Mouse (Mus musculus): ENCODE data around the gene Hoxa6. TPM values are rescaled to one million over a fixed set of nuclear protein-coding genes. Genes with fewer than 3 reads are reported as not detected.

The Hoxa6 gene
- polyA plus RNA-seq, 1 experiment from 2014 or later, result not detected

DNA sequence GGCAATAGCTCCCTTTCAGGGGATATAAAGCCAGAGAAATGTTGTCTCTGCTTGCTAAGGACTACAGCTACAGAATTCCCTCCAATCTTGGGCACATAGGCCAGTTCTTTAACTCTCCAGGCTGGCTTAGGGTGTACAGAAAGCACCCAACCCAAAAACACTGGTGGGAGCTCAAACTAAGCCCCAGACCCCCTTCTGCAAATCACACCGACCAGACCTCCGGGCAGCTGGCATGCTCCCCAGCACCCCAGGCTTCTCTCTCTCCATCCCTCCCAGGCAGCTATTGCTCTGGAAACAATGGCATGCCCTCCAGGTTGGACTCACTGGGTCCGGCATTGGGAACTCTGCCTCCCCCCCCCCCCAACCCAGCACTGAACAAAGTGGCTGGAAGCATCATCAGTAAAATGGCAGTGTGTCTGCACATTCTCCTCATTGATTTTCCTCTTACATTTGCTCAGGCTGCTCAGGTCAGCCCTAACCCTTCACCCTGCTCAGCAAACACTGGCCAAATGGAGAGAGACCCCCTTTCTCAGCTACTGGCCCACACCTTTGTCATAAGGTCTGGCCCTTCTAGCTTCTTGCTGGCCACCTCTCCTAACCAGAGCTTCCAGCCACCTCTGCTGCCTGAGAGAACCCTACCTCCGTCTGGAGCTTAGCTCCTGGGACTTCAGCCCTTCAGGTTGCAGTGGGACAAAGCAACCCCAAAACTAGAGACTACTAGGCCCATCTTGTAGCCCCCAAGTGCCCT is 29.4 kb downstream of the Hoxa6 start:
- H3K79me2 ChIP-seq (ENCODE audit: inconsistent target), result no peaks in the 10 kb centered on the region
- no peaks in the 10 kb centered on the region for H3K36me3 ChIP-seq (ENCODE audit: inconsistent target)
- H3K4me3 ChIP-seq (ENCODE audit: inconsistent target), result no peak overlapping the region
- H3K27ac ChIP-seq, result no peak overlapping the region
- WGBS (ENCODE audit: missing documents), result 100% methylated on average over 4 of the region's 4 CpGs

DNA sequence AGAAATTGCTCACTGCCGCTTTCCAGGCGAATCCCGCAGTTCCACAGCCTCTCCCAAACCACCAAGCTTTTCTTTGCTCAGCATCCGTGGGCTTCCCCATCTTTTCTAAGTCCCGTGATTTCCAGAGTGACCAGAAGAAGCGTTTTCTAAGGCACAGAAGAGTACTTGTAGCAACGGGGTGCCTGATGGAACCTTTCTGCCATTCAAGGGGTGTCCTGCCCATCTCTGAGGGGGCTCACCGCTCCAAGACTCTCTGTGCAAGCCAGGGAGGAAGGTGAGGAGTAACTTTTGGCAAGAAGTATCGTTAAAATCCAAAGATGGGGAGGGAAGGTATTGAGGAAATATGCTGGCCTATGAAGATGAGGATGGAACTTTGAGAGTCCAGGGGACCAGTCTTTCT is 30.7 kb downstream of the Hoxa6 start:
- WGBS (ENCODE audit: missing documents), result 96% methylated on average over 9 of the region's 9 CpGs
- Histone ChIP-seq H3K79me2 (ENCODE audit: inconsistent target) (no peaks in the 10 kb centered on the region), H3K4me3 (ENCODE audit: inconsistent target) (no peak overlapping the region), H3K36me3 (ENCODE audit: inconsistent target) (no peaks in the 10 kb centered on the region), H3K27ac (no peak overlapping the region)

DNA sequence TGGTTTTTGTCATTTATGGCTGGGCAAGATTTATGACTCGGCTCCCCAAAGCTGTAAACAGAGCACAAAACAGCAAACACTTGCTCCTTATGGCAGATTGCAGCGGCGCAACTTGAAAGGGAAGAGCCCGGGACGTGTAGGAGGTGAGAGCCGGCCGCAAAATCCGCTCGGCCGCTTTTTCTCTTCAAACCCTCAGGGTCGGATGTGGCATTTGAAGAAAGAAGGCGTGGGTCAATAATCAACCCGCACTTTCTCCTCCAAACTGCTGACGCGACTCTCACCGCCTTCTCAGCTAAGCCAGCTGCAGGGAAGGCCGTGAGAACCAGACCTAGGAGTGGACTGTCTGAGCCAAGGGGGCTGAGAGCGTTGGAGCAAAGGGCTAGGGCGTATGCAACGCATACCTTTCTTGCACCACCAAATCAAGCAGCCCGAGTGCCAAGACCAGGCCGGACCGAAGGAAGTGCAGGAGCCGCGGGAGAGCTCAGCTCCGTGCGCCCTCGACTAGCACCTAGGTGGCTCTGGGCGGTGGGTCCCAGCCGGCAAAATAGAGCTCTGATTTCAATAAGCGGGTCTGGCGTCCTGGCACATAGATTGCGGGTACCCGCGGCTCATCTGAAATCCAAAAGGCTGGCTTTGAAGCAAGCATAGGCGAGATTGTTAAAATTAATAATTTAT is 31.3 kb downstream of the Hoxa6 start, which contains the start of gene 5730596B20Rik:
TSS of gene 5730596B20Rik (plus strand) at position 438 of the 675 bp plus-strand sequence.
- no peaks in the 10 kb centered on the region for H3K79me2 ChIP-seq (ENCODE audit: inconsistent target)
- no peaks in the 10 kb centered on the region for H3K36me3 ChIP-seq (ENCODE audit: inconsistent target)
- no peak within 1 kb of the TSS for H3K27ac ChIP-seq
- 87% methylated on average over 36 of the region's 36 CpGs for WGBS (ENCODE audit: missing documents)
- no peak within 1 kb of the TSS for H3K4me3 ChIP-seq (ENCODE audit: inconsistent target)

DNA sequence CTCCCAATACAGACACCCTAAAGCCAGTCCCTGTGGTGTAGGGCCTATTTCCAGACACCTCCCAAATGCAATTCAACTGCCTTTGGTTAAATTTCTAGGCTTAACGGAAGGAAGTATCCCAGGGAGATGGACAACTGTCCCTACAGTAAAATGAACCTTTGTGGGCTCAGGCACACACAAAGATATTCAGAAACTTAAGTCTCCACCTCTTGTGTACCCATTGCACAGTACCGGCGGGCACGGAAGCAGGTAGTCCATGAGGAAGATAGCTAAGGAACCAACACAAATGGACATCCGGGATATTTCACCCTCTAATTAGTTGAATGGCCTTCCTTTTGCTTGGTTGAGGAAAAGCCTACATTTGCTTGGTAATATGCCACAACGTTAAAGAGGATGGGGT is 32.1 kb downstream of the Hoxa6 start:
- Histone ChIP-seq H3K79me2 (ENCODE audit: inconsistent target) (no peaks in the 10 kb centered on the region), H3K27ac (no peak overlapping the region), H3K4me3 (ENCODE audit: inconsistent target) (no peak overlapping the region), H3K36me3 (ENCODE audit: inconsistent target) (no peaks in the 10 kb centered on the region)
- 95% methylated on average over 6 of the region's 6 CpGs for WGBS (ENCODE audit: missing documents)

DNA sequence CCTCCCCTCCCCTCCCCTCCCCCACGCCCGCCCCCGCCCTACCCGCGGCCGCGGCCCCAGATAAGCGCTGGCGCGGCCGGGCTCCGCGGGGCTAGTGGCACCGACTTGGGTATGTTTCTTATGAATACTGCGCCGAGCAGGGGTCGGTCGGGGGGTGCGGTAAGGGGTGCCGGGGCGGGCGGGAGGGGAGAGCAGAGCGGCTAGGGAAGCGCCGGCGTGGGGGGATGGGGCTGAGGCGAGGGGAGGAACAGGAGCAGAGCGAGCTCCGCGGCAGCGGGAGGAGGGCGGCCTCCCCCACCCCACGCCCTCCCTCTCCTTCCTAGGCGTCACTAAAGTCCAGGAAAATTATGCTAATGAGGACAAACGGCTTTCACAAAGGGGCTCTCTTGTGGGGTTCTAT is 32.7 kb downstream of the Hoxa6 start:
- Histone ChIP-seq H3K79me2 (ENCODE audit: inconsistent target) (no peaks in the 10 kb centered on the region), H3K4me3 (ENCODE audit: inconsistent target) (no peak overlapping the region), H3K27ac (no peak overlapping the region), H3K36me3 (ENCODE audit: inconsistent target) (no peaks in the 10 kb centered on the region)
- 39% methylated on average over 19 of the region's 35 CpGs for WGBS (ENCODE audit: missing documents)

DNA sequence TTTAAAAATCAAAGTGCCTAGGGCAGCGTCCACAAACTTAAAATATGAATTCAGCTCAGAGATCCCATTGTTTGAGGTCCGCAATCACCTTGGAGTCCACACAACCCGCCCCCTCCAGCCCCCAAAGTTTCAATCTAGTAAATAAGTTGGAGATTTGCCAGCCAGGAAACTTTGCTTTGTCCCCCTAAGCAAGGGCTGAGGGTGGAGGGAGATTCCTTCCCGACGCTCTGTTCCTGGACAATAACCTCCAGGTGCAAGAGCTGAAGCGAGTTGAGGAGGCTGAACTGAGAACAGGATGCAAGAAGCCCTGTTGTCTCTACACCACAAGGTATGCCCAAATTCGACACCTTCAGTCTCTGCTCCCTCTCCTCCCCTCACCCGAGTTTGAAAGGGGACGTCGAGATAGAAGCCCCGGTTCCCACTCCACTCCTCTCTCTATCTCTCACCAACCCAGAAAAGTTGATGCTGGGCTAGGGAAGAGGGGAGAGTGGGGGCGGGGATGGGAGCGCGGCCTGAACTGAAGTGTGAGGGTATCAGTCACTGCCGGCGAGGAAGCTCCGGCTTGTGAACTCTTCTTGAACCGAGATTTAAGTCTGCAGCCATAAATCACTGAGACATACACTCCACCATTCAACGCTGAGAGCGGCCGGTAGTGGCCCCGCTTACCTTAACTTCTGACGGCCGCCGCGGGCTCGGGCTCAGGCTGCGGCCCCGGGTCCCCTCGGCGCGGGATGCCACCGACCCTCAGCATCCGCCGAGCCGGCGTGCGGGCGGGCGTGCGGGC is 33.4 kb downstream of the Hoxa6 start:
- no peak overlapping the region for H3K27ac ChIP-seq
- H3K4me3 ChIP-seq (ENCODE audit: inconsistent target), result no peak overlapping the region
- H3K79me2 ChIP-seq (ENCODE audit: inconsistent target), result no peaks in the 10 kb centered on the region
- WGBS (ENCODE audit: missing documents), result 67% methylated on average over 32 of the region's 41 CpGs
- H3K36me3 ChIP-seq (ENCODE audit: inconsistent target), result no peaks in the 10 kb centered on the region

DNA sequence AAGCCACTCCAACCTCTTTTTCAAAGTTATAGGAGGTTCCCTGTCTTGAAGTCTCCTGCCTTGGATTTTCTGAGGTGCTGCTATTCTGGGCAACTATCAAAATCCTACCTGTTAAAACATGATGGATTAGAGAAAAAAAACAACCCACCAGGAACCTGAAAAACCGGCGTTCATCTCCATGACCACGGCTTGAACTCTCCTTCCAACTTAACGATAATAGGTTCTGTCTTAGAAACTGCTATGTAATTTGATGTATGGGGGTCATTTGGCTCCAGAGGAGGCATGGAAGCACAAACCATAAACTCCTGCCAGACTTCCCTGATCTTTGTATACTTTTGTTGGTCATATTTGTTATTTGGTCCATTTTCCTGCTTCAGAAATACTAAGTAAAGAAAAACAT is 34.9 kb downstream of the Hoxa6 start:
- Histone ChIP-seq H3K27ac (no peak overlapping the region), H3K4me3 (ENCODE audit: inconsistent target) (no peak overlapping the region), H3K79me2 (ENCODE audit: inconsistent target) (no peaks in the 10 kb centered on the region), H3K36me3 (ENCODE audit: inconsistent target) (no peaks in the 10 kb centered on the region)
- WGBS (ENCODE audit: missing documents), result 86% methylated on average over 2 of the region's 4 CpGs

DNA sequence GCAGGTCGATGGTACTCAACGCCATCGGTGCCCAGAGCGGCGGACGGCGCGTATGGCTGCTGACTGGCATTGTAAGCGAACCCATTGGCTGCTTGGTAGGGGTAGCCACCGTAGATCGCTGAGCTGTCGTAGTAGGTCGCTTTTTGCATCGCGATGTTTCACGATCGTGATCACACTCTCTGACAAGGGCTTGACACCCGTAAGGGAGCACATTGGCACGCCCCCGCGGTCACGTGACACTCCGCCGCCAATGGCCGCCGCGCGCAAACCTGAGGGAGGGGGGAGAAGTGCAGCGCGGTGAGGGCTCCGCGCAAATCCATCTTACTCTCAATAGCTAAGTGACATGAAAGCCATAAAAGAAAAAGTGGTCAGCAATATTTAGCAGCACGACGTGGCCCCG is 36.0 kb downstream of the Hoxa6 start:
- Histone ChIP-seq H3K79me2 (ENCODE audit: inconsistent target) (no peaks in the 10 kb centered on the region), H3K36me3 (ENCODE audit: inconsistent target) (no peaks in the 10 kb centered on the region), H3K27ac (no peak overlapping the region), H3K4me3 (ENCODE audit: inconsistent target) (no peak overlapping the region)
- 94% methylated on average over 29 of the region's 35 CpGs for WGBS (ENCODE audit: missing documents)

DNA sequence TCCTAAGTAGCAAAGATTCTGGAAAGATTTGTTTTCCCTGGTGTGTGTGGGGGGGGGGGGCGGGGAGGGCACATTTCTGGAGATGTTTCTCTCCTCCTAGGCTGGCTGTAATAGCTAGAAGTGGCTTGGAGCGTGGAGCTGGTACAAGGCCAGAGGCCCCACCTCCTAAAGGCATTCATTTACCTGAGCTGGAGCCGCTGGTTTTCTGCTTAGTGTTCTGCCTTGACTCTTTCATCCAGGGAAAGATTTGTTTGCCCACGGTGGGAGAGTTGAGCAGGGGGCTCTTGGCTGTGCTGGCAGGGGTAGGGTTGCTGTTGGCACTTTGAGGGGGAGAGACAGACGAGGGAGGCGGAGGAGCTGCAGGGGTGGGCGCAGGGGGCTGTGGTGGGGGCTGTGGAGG is 36.6 kb downstream of the Hoxa6 start:
- H3K27ac ChIP-seq, result no peak overlapping the region
- WGBS (ENCODE audit: missing documents), result 92% methylated on average over 7 of the region's 7 CpGs
- no peaks in the 10 kb centered on the region for H3K79me2 ChIP-seq (ENCODE audit: inconsistent target)
- H3K4me3 ChIP-seq (ENCODE audit: inconsistent target), result no peak overlapping the region
- H3K36me3 ChIP-seq (ENCODE audit: inconsistent target), result no peaks in the 10 kb centered on the region

DNA sequence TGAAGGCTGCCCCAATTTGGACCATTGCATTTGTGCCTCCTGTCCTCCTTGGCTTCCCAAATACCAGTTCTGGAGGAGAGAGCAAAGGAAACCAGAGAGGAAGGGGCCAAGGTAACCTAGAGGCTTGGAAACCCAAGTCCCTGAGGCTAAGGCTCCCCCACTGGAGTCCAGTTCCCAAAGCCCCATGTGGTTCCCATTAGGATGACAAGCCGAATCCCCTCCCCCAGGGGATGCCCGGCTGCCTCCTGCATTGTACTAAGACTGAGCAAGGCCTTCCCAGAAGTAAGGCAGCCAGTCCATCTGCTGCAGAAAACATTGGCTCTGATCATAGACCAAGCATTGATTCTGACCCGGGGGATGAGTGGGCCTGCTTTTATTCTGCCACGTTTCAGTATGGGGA is 37.2 kb downstream of the Hoxa6 start:
- WGBS (ENCODE audit: missing documents), result 98% methylated on average over 4 of the region's 4 CpGs

DNA sequence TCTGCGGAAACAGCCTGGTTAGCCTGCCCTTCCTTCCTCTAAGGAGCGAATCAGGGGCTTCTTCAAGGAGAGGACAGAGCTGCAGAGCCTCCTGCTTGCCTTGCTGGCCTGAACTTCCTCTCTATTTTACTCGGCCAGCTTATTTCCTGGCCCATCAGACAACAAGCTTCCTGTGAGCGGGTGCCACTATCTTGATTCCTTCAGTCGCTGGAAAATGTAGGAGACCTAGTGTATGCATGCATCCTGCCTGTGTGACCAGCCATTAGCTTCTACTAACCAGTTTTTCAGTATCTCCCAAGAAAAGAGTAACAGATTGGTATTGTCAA is 37.7 kb downstream of the Hoxa6 start:
- 74% methylated on average over 5 of the region's 5 CpGs for WGBS (ENCODE audit: missing documents)
- Histone ChIP-seq H3K36me3 (ENCODE audit: inconsistent target) (no peaks in the 10 kb centered on the region), H3K4me3 (ENCODE audit: inconsistent target) (no peak overlapping the region), H3K27ac (no peak overlapping the region), H3K79me2 (ENCODE audit: inconsistent target) (no peaks in the 10 kb centered on the region)

More for the DNA sequence above, 37.2 kb downstream of the Hoxa6 start:
- Histone ChIP-seq H3K79me2 (ENCODE audit: inconsistent target) (no peaks in the 10 kb centered on the region), H3K4me3 (ENCODE audit: inconsistent target) (no peak overlapping the region), H3K27ac (no peak overlapping the region), H3K36me3 (ENCODE audit: inconsistent target) (no peaks in the 10 kb centered on the region)

DNA sequence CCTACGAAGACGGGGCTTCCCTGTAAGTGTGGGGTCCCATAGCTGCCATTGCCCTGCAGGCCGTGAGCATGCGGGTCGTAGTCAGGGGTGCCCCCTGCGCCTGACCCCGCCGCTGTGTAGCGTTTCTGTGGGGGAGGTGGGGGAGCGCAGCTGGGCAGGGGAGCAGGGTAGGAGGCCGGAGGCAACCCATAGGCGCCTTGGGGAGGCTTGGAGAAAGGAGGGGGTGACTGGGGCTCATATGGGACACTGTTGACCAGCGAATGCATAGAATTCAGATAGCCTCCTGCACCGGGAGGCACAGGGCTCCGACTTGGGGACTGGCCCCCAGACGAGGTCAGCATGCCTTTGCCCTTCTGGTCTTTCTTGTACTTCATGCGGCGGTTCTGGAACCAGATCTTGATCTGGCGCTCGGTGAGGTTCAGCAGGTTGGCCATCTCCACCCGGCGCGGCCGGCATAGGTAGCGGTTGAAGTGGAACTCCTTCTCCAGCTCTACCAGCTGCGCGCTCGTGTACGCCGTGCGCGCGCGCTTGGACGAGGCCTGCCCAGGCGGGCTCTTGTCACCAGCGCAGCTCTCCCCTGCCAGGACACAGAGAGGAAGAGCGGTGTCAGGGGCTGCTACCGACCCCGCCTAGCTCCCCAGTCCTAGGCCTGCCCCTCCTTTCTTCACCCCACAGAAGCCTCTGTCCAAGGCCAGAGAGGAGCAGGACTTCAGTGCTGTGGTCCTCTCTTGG is 38.2 kb downstream of the Hoxa6 start:
- 90% methylated on average over 36 of the region's 40 CpGs for WGBS (ENCODE audit: missing documents)
- Histone ChIP-seq H3K27ac (no peak overlapping the region), H3K4me3 (ENCODE audit: inconsistent target) (no peak overlapping the region), H3K36me3 (ENCODE audit: inconsistent target) (no peaks in the 10 kb centered on the region), H3K79me2 (ENCODE audit: inconsistent target) (no peaks in the 10 kb centered on the region)

DNA sequence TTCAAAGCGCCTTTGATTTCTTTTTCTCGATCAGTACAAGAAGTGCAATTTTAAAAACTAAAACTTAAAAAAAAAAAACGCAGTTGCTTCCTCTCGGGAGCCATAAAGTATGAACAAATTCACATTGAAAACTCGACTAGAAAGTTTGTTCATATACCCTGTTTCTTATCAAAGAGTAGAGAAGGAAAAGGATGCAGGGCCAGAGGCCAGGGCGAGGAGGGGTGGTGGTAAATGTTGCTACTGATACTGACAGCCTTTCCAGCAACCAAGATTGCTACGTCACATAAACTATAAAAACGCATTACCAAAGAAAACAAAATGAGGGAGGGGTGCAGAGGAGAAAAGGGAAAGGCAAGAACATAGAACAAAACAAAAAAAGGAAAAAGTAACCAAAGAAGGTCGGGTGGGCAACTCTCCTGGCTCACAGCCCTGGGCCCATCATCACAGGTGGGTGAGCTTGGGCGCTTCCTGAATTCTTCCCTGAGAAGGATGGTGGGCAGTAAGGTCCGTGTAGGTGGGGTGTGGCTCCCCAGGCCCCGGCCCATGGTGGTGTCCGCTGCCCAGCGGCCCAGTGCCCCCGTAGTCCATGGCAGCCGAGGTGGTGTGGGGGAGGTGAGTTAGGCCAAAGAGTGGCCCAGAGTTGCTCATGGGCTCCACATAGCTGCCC is 38.9 kb downstream of the Hoxa6 start:
- no peak overlapping the region for H3K27ac ChIP-seq
- no peak overlapping the region for H3K4me3 ChIP-seq (ENCODE audit: inconsistent target)
- no peaks in the 10 kb centered on the region for H3K79me2 ChIP-seq (ENCODE audit: inconsistent target)
- no peaks in the 10 kb centered on the region for H3K36me3 ChIP-seq (ENCODE audit: inconsistent target)
- 92% methylated on average over 14 of the region's 16 CpGs for WGBS (ENCODE audit: missing documents)
